Mouse (Mus musculus) ES-Bruce4 (cell line): Measurements from ENCODE around the gene Maml3.

ENCODE experiments used
- CTCF ChIP-seq: IDR thresholded peaks from one replicate; pipeline ENCODE4 v1.8.1; 2011; ENCODE audit warnings: low read depth, low read length
- EP300 ChIP-seq: IDR thresholded peaks from 2 replicates; pipeline ENCODE4 v1.6.1; 2011; ENCODE audit warnings: low read depth, low read length; ENCODE audit not compliant: insufficient read depth

DNA sequence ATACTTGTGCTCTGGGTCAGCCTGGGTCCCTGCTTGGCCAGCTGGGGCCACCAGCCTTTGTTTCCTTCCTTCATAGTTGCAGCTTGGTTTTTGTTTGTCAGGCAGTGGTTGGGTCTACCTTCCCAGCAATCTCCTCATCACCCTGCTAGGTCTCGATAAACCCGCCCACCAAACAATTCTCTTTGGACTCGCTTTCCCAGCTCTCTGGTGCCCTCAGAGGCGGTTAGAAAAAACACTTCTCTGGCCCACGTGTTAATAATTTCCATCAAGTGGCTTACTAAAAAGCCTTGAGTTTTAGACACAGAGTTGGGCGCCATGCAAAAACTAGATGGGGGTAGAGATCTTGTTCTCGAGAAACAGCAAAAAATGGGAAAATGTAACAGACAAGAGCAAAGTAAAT lies 253.3 kb downstream of the Maml3 start:
- TF ChIP-seq CTCF (no peak), EP300 (no peak)
